Mouse (Mus musculus) hindbrain, embryonic 13.5 days (tissue): Measurements from ENCODE around the gene Gm20388. TPM values are rescaled to one million over a fixed set of nuclear protein-coding genes. Genes with fewer than 3 reads are reported as not detected.

Source experiments
- ATAC-seq: fragments of 200-750 bp; cut with Nextera tagmentation; 2 replicates; pipeline ENCODE4 v1.8.0; 2017; ENCODE audit warnings: moderate TSS enrichment; ENCODE audit not compliant: low FRiP score
- H3K27ac ChIP-seq: fragments of 300-500 bp; sonication (generic); 2 replicates; pipeline ENCODE4 v1.5.1; 2015; ENCODE audit warnings: inconsistent platforms, mild to moderate bottlenecking, moderate library complexity
- H3K27me3 ChIP-seq: fragments of 300-500 bp; sonication (generic); 2 replicates; pipeline ENCODE4 v1.6.1; 2015; ENCODE audit warnings: mild to moderate bottlenecking, inconsistent platforms
- H3K36me3 ChIP-seq: fragments of 300-500 bp; sonication (generic); 2 replicates; pipeline ENCODE4 v1.6.1; 2015; ENCODE audit warnings: mild to moderate bottlenecking, inconsistent platforms
- H3K4me1 ChIP-seq: fragments of 300-500 bp; sonication (generic); replicated peaks from 2 replicates; pipeline ENCODE4 v1.6.1; 2015; ENCODE audit warnings: inconsistent platforms
- H3K4me2 ChIP-seq: fragments of 300-500 bp; sonication (generic); 2 replicates; pipeline ENCODE4 v1.6.1; 2015; ENCODE audit warnings: inconsistent platforms, mild to moderate bottlenecking, moderate library complexity
- H3K4me3 ChIP-seq: fragments of 300-500 bp; sonication (generic); 2 replicates; pipeline ENCODE4 v1.5.1; 2015; ENCODE audit warnings: mild to moderate bottlenecking, inconsistent platforms
- H3K9ac ChIP-seq: fragments of 300-500 bp; sonication (generic); 2 replicates; pipeline ENCODE4 v1.6.1; 2015; ENCODE audit warnings: mild to moderate bottlenecking, inconsistent platforms
- H3K9me3 ChIP-seq: fragments of 300-500 bp; sonication (generic); 2 replicates; pipeline ENCODE4 v1.6.1; 2016; ENCODE audit warnings: inconsistent platforms
- WGBS: fragments of 180-500 bp; shearing (Covaris S2); methylation state at CpG from one replicate; pipeline ENCODE4 v1.1.7; 2015; 5-methylcytosine and 5-hydroxymethylcytosine counted together
- polyA plus RNA-seq: library from polyadenylated mRNA; unstranded; fragments of >200 nt; fragmentation: Nextera tagmentation; extraction: Ambion mirVana; gene quantifications from 2 replicates; pipeline ENCODE4 v1.2.1, GENCODE M21; 2015

Gene Gm20388
- polyA plus RNA-seq, 1 experiment from 2014 or later = 1.9 TPM

DNA sequence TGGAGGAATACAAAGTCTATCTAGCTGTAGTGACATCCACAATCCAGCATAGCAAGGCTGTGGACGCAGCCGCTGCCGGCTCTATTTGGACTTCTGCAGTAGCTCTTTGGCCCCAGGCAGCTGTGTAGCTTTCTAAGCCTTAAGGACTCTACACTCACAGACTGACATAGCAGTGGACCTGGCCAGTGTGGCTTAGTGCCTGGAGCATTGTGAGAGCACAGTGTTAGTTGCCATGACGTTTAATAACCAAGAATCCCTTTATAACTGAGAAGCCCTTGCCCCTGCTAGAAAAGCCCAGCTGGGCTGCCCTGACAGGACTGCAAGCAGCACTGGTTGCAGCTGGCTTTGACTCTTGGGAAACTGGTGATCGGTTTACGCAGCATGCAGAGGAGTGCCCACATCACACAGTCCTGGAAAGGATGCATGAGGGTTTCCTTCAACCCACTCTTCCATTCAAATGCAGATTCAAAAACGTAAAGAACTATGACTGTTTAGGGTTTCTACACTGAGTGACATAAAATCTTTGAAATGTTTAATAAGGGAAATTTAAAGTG is 214.3 kb downstream of the Gm20388 start:
- peak overlapping the region; percentile 64 for H3K27ac ChIP-seq
- no peaks in the 10 kb centered on the region for H3K27me3 ChIP-seq
- H3K9ac ChIP-seq = no peak overlapping the region
- WGBS = 38% methylated on average over 7 of the region's 7 CpGs
- no peaks in the 10 kb centered on the region for H3K9me3 ChIP-seq
- H3K4me3 ChIP-seq = no peak overlapping the region
- H3K4me2 ChIP-seq = no peak overlapping the region
- peak; percentile 58 for ATAC-seq
- peaks cover 58% of the 10 kb centered on the region for H3K4me1 ChIP-seq
- H3K36me3 ChIP-seq = no peaks in the 10 kb centered on the region

DNA sequence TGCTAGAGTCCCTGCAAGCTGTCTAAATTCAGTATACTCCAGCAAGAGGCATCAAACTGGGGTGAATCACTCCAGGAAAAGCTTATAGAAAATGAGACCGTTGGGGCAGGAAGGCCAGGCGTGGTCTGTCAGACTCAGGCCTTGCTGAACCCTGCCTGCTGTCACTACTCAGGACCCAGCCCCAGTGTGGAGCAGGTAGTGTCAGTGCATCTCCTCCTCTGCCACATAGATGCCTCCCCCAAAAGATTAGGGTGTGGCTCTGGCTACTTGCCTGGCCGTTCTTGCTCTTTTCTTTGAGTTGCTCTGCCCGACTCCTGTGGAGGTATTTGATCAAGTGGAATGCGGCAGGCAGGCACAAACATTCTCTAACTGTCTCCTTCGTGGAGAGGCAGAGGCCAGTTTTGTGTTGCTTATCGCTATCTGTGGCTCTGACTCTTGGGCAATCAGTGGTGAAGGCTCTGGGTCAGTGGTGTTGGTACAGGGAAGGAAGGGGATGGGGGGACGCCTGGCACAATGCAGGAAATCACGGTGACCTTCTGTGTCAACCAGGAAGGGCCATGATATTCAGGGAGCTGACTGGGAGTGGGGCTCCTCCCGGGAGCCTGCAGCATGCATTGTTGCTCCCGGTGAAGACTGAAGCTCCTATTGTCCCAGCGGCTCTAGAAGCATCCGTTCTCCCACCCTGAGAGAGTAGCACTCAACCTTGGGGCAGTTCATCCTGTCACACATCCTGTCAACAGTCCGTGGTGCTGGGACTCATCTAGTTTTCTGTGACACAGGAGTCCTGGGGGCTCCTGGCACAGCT is 215.9 kb downstream of the Gm20388 start:
- H3K4me1 ChIP-seq = peaks cover 58% of the 10 kb centered on the region
- H3K4me3 ChIP-seq = no peak overlapping the region
- H3K4me2 ChIP-seq = no peak overlapping the region
- H3K27ac ChIP-seq = peak overlapping the region; percentile 19
- ATAC-seq = no peak
- no peaks in the 10 kb centered on the region for H3K9me3 ChIP-seq
- H3K36me3 ChIP-seq = no peaks in the 10 kb centered on the region
- H3K9ac ChIP-seq = peak overlapping the region; percentile 39; the same call in 1 of the 2 replicates
- H3K27me3 ChIP-seq = no peaks in the 10 kb centered on the region
- WGBS = 26% methylated on average over 14 of the region's 14 CpGs

DNA sequence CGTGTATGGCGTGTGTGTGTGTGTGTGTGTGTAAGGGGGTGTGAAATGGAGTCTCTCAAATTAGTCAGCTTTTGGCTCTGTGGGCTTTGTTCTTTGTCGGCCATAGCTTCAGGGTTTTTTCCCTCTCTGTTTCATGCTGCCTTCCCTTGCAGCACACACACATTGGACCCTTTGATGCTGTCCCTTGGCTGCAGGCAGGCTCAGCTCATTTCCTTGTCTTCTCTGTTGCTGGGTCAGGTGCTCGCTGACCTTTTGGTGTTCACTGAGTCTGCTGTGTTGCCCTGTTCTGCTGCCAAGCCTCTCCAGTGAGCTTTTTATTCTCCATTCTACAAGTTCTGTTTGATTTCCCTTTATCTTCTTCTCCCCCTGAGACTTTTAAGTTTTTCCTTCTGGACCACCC is 218.9 kb downstream of the Gm20388 start:
- H3K36me3 ChIP-seq = no peaks in the 10 kb centered on the region
- H3K27ac ChIP-seq = peak overlapping the region; percentile 9; the same call in 1 of the 2 replicates
- WGBS = 45% methylated on average over 4 of the region's 4 CpGs
- H3K4me3 ChIP-seq = no peak overlapping the region
- no peak for ATAC-seq
- no peaks in the 10 kb centered on the region for H3K9me3 ChIP-seq
- H3K27me3 ChIP-seq = no peaks in the 10 kb centered on the region
- H3K4me1 ChIP-seq = peaks cover 44% of the 10 kb centered on the region
- no peak overlapping the region for H3K4me2 ChIP-seq
- peak overlapping the region; percentile 13; the same call in 1 of the 2 replicates for H3K9ac ChIP-seq

- H3K4me3 ChIP-seq = no peak overlapping the region
- H3K9me3 ChIP-seq = no peaks in the 10 kb centered on the region
- H3K27ac ChIP-seq = no peak overlapping the region
- no peak overlapping the region for H3K9ac ChIP-seq
- no peaks in the 10 kb centered on the region for H3K27me3 ChIP-seq
- no peaks in the 10 kb centered on the region for H3K36me3 ChIP-seq
- H3K4me2 ChIP-seq = no peak overlapping the region
- WGBS = 88% methylated on average over 8 of the region's 8 CpGs
- no peak for ATAC-seq
- peaks cover 29% of the 10 kb centered on the region for H3K4me1 ChIP-seq
Measured at GRCm38 (mm10) chr8:120131158-120131557, 220.5 kb downstream of the Gm20388 start.

GRCm38 (mm10) chr8:120133169-120133568 is 222.5 kb downstream of the Gm20388 start:
- Histone ChIP-seq H3K4me1 (peaks cover 17% of the 10 kb centered on the region), H3K27me3 (no peaks in the 10 kb centered on the region), H3K9me3 (no peaks in the 10 kb centered on the region), H3K4me2 (no peak overlapping the region), H3K4me3 (no peak overlapping the region), H3K36me3 (no peaks in the 10 kb centered on the region), H3K9ac (no peak overlapping the region), H3K27ac (no peak overlapping the region)
- ATAC-seq = no peak
- 89% methylated on average over 7 of the region's 7 CpGs for WGBS

- 0 out of 2 replicates have a peak, but pooled peaks cover 5% of the 10 kb centered on the region for H3K4me1 ChIP-seq
- H3K9ac ChIP-seq = no peak overlapping the region
- ATAC-seq = no peak
- no peak overlapping the region for H3K4me3 ChIP-seq
- no peak overlapping the region for H3K27ac ChIP-seq
- no peaks in the 10 kb centered on the region for H3K9me3 ChIP-seq
- no peaks in the 10 kb centered on the region for H3K36me3 ChIP-seq
- H3K4me2 ChIP-seq = no peak overlapping the region
- 93% methylated on average over 7 of the region's 7 CpGs for WGBS
- no peaks in the 10 kb centered on the region for H3K27me3 ChIP-seq
Measured at GRCm38 (mm10) chr8:120135687-120136086, 225.0 kb downstream of the Gm20388 start.

- Histone ChIP-seq H3K4me3 (no peak overlapping the region), H3K27me3 (no peaks in the 10 kb centered on the region), H3K36me3 (no peaks in the 10 kb centered on the region), H3K9me3 (no peaks in the 10 kb centered on the region), H3K9ac (no peak overlapping the region), H3K4me2 (no peak overlapping the region), H3K4me1 (0 out of 2 replicates have a peak, but pooled peaks cover 5% of the 10 kb centered on the region), H3K27ac (no peak overlapping the region)
- no peak for ATAC-seq
- 61% methylated on average over 7 of the region's 7 CpGs for whole genome bisulfite sequencing
Measured at GRCm38 (mm10) chr8:120136618-120137017, 226.0 kb downstream of the Gm20388 start.

DNA sequence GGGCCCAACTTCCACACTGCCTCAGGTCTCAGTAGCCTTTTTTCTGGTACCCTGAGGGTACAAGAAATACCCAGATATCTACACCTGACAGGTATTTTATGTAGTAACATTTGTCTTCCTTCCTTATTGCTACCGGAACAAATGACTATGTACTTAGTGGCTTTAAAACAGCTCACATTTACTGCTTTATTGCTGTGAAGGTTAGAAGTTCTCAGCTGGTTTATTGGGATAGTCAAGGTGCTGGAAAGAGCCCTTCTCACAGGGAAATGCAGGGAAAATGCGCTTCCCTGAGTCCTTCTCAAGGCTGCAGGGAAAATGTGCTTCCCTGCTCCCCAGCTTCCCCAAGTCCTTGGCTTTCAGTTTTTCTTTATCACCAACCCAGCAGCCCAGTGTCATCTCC is 228.3 kb downstream of the Gm20388 start:
- no peak for ATAC-seq
- H3K4me1 ChIP-seq = peaks cover 11% of the 10 kb centered on the region
- H3K27me3 ChIP-seq = no peaks in the 10 kb centered on the region
- no peak overlapping the region for H3K4me2 ChIP-seq
- no peaks in the 10 kb centered on the region for H3K36me3 ChIP-seq
- H3K9me3 ChIP-seq = no peaks in the 10 kb centered on the region
- WGBS = 93% methylated on average over 2 of the region's 2 CpGs
- no peak overlapping the region for H3K4me3 ChIP-seq
- H3K27ac ChIP-seq = no peak overlapping the region
- H3K9ac ChIP-seq = no peak overlapping the region

DNA sequence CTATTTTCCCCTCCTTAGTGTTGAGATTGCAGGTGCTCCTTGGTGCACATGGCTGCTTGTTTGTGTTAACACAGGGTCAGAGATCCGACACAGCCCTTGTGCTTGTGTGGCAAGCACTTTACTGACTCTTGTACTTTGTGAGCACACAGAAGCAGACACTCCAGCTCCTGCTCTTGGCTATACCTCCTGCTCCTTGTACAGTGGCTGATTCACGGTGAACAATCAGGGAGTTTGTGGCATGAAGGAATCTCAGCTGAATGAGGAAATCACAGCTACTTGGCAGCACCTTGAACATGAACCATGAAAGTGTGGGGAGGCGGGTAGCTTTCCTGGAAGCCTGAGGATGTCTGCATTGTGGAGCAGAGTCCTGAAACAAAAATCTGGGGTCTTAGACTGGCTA is 230.1 kb downstream of the Gm20388 start:
- ATAC-seq = no peak
- Histone ChIP-seq H3K36me3 (peaks cover 4% of the 10 kb centered on the region; the same call in 1 of the 2 replicates), H3K4me1 (peaks cover 23% of the 10 kb centered on the region), H3K4me3 (no peak overlapping the region), H3K4me2 (no peak overlapping the region), H3K9ac (no peak overlapping the region), H3K9me3 (no peaks in the 10 kb centered on the region), H3K27ac (no peak overlapping the region), H3K27me3 (no peaks in the 10 kb centered on the region)
- 76% methylated on average over 3 of the region's 3 CpGs for WGBS

DNA sequence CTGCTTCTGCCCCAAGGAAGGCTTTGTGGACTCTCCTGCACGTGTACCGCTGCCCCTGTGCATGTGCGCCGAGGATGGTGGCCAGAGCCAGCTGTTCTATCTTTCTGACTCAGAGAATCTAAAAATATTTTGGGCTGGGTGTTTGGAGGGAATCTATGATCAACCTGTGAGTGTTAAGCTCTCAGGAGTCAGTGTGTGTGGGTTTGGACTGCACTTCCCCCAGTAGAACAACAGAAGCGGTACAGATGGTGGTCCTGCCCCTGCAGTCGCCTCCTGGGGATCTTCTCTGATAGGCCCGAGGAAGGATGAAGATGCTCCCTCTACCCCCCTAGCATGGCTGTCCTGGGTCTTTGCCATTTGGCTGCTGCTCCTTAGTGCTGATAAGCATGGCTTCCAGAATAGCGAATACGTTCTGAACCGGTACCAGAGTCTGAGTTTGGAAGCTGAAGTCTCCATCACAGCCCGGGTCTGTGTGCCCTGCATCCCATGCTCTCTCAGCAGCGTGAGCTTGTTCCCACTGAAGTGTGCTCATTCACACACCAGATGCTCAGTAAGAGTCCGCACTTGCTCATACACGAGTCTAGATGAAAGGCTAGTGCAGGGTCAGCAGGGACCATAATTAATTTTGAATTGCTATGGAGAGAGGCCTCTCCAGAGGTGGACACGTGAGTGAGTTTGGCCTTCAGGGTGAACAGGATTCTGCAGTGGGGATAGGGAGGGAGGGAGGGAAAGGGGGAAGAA is 233.4 kb downstream of the Gm20388 start:
- Histone ChIP-seq H3K27ac (peak overlapping the region; percentile 81), H3K27me3 (no peaks in the 10 kb centered on the region), H3K4me2 (no peak overlapping the region), H3K9ac (peak overlapping the region; percentile 40; the same call in 1 of the 2 replicates), H3K36me3 (peaks cover 14% of the 10 kb centered on the region; the same call in 1 of the 2 replicates), H3K4me1 (peaks cover 18% of the 10 kb centered on the region), H3K4me3 (no peak overlapping the region), H3K9me3 (no peaks in the 10 kb centered on the region)
- 59% methylated on average over 15 of the region's 15 CpGs for WGBS
- peak; percentile 63 for ATAC-seq

DNA sequence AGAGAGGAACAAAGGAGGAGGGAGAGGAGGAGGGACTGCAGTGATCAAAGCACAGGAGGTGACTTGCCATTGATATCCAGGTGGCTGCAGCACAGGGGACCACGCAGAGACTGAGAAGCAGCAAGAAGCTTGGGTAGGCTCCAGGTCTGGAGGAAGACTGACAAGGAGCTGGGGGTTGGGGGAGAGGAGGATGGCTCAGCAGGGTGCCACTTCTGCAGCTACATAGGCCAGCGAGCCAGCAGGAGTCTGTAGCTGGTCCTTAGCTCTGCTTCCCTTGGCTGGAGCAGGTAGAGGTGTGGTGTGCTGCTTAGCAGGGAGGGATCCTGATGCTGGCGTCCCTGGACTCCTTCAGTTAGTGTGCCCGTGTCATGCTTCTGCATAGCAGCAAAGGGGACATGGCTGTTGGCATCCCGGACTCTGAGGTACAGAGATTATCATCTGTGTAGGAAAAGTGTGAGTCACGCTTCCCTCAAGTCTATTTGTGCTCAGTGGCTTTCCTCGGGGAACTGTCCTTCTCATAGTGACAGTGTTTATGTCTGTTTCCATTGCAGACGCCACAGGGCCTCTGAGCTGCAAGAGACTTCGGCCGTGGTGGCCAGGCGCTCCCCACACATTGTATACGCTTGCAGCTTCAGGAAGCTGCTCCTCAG is 234.1 kb downstream of the Gm20388 start:
- Histone ChIP-seq H3K4me2 (no peak overlapping the region), H3K27me3 (no peaks in the 10 kb centered on the region), H3K27ac (peak overlapping the region; percentile 81), H3K36me3 (peaks cover 14% of the 10 kb centered on the region; the same call in 1 of the 2 replicates), H3K9me3 (no peaks in the 10 kb centered on the region), H3K4me3 (no peak overlapping the region), H3K9ac (peak overlapping the region; percentile 40; the same call in 1 of the 2 replicates), H3K4me1 (peaks cover 18% of the 10 kb centered on the region)
- WGBS = 54% methylated on average over 12 of the region's 12 CpGs
- peak; percentile 46; the same call in 1 of the 2 replicates for ATAC-seq

DNA sequence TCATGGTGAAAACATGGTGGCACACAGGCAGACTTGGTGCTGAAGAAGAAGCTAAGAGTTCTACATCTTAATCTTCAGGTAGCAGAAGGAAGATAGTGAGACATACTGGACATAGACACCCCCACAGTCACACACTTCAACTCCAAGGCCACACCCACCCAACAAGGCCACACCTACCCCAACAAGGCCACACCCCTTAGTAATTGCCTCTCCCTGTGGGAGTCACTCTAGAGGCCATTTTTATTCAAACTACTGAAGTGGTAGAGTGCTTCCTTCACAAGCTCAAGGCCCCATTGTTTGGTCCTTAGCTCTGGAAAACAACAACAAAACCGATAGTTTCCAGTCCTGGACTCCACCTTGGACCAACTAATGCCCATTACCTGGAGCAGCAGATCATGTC is 235.4 kb downstream of the Gm20388 start:
- no peak for ATAC-seq
- H3K4me2 ChIP-seq = no peak overlapping the region
- no peaks in the 10 kb centered on the region for H3K9me3 ChIP-seq
- H3K27ac ChIP-seq = no peak overlapping the region
- peaks cover 18% of the 10 kb centered on the region for H3K4me1 ChIP-seq
- H3K27me3 ChIP-seq = no peaks in the 10 kb centered on the region
- WGBS = 86% methylated on average over 1 of the region's 1 CpGs
- peaks cover 18% of the 10 kb centered on the region for H3K36me3 ChIP-seq
- no peak overlapping the region for H3K4me3 ChIP-seq
- no peak overlapping the region for H3K9ac ChIP-seq
